Mouse (Mus musculus) liver, embryonic 14.5 days (tissue): Measurements from ENCODE around the gene Nav2. TPM values are rescaled to one million over a fixed set of nuclear protein-coding genes. Genes with fewer than 3 reads are reported as not detected.

Experiments
- ATAC-seq: fragments of 200-750 bp; cut with Nextera tagmentation; 2 replicates; pipeline ENCODE4 v1.8.0; 2017; ENCODE audit warnings: moderate number of reproducible peaks, mild to moderate bottlenecking, moderate library complexity; ENCODE audit not compliant: insufficient read depth
- DNase-seq, 3 experiments: peaks; one replicate each; pipeline ENCODE4 v3.0.0-alpha.2; 2012 to 2013; ENCODE audit warnings: low read depth in 3 of 3, low spot score in 3 of 3
- H3K27ac ChIP-seq: fragments of 300-500 bp; sonication (generic); 2 replicates; pipeline ENCODE4 v1.5.1; 2014; ENCODE audit warnings: moderate library complexity, mild to moderate bottlenecking, control low read depth, inconsistent platforms
- H3K27me3 ChIP-seq: fragments of 300-500 bp; sonication (generic); 2 replicates; pipeline ENCODE4 v1.6.1; 2014; ENCODE audit warnings: mild to moderate bottlenecking, low read length, moderate library complexity; ENCODE audit not compliant: control insufficient read depth, insufficient read depth
- H3K36me3 ChIP-seq: fragments of 300-500 bp; sonication (generic); replicated peaks from 2 replicates; pipeline ENCODE4 v1.6.1; 2014; ENCODE audit warnings: low read depth; ENCODE audit not compliant: control insufficient read depth, insufficient read depth
- H3K4me1 ChIP-seq, 2 experiments: fragments of 200-500 bp in 1 of 2; fragments of 300-500 bp in 1 of 2; sonication (generic) in 1 of 2; replicated peaks; 2 replicates each; pipeline ENCODE4 v1.6.1; 2012 to 2014; ENCODE audit warnings: antibody characterized with exemption in 1 of 2, inconsistent platforms in 1 of 2, low read length in 1 of 2; ENCODE audit not compliant: control insufficient read depth in 2 of 2, insufficient read depth in 2 of 2
- H3K4me2 ChIP-seq: fragments of 300-500 bp; sonication (generic); 2 replicates; pipeline ENCODE4 v1.6.1; 2014; ENCODE audit warnings: low read depth, mild to moderate bottlenecking, control low read depth, moderate library complexity
- H3K4me3 ChIP-seq, 2 experiments: fragments of 200-500 bp in 1 of 2; fragments of 300-500 bp in 1 of 2; sonication (generic) in 1 of 2; 2 replicates each; pipeline ENCODE4 v1.5.1; 2012 to 2014; ENCODE audit warnings: low read depth in 2 of 2, low read length in 2 of 2, mild to moderate bottlenecking in 2 of 2, control low read depth in 1 of 2, inconsistent platforms in 1 of 2, moderate library complexity in 1 of 2; ENCODE audit not compliant: insufficient read depth in 1 of 2
- H3K9ac ChIP-seq: fragments of 300-500 bp; sonication (generic); replicated peaks from 2 replicates; pipeline ENCODE4 v1.6.1; 2014; ENCODE audit warnings: mild to moderate bottlenecking, control low read depth, moderate library complexity
- H3K9me3 ChIP-seq: fragments of 300-500 bp; sonication (generic); 2 replicates; pipeline ENCODE4 v1.6.1; 2016; ENCODE audit warnings: low read length, mixed read lengths; ENCODE audit not compliant: control insufficient read depth
- CTCF ChIP-seq: IDR thresholded peaks from 2 replicates; pipeline ENCODE4 v1.5.1; 2016; ENCODE audit warnings: antibody characterized with exemption, low read depth, control low read depth
- EP300 ChIP-seq: IDR thresholded peaks from 2 replicates; pipeline ENCODE4 v1.6.1; 2016; ENCODE audit warnings: antibody characterized with exemption, low read depth
- WGBS: fragments of 180-500 bp; shearing (Covaris S2); extraction: QIAGEN DNeasy Blood & Tissue Kit; methylation state at CpG from one replicate; pipeline ENCODE4 v1.1.7; 2014; ENCODE audit not compliant: insufficient replicate concordance; 5-methylcytosine and 5-hydroxymethylcytosine counted together
- polyA plus RNA-seq, 2 experiments: library from polyadenylated mRNA; depleted of rRNA in 1 of 2; stranded (reverse) in 1 of 2; unstranded in 1 of 2; fragments of >200 nt; fragmentation: Nextera tagmentation in 1 of 2; extraction: Ambion mirVana in 1 of 2; gene quantifications; 2 replicates each; pipeline versions ENCODE4 v1.2.1 to v1.2.3; 2012 to 2014

Gene Nav2
- polyA plus RNA-seq, 2 experiments: 1.5 to 1.6 TPM

DNA sequence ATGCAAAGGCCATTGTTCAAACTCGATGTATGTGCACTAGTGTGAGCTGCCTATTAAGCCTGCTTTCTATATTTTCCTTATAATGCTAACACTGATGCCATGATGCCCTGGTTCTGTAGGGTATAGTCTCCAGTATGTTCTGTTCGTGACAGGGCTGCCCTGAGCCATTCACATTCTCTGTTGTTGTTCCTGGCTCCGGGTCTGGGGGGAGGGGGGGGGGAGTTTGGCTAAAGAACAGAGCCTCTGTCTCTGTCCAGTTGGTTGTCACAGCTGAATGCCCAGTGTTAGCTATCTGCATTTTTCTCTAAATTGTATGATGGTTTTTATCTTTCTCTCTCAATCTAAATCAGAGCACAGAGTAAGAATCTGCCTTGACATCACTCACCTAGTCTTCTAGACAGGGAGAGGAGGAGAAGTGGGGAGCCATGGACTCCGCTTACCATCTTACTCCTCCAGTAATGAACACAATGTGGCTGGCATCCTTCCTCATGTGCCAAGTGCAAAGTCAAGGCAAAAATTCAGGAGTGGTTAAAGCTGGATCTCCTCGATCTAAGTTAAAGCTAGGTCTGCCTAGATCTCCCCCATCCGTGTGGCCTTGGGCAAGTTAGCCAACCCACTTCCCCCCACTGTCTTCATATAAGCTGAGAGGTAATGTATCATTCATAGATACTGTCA, 605.4 kb downstream of the Nav2 start:
- H3K4me2 ChIP-seq: no peak overlapping the region
- H3K4me3 ChIP-seq: no peak overlapping the region
- no peak overlapping the region for H3K27ac ChIP-seq
- peaks cover 0 to 8% of the 10 kb centered on the region in 2 experiments; a peak in 2 of 4 replicates for H3K4me1 ChIP-seq
- no peaks in the 10 kb centered on the region for H3K36me3 ChIP-seq
- no peaks in the 10 kb centered on the region for H3K9me3 ChIP-seq
- no peak overlapping the region for H3K9ac ChIP-seq
- TF ChIP-seq EP300: no peak
- no peak for TF ChIP-seq CTCF
- H3K27me3 ChIP-seq: no peaks in the 10 kb centered on the region
- DNase-seq (no peak), ATAC-seq (no peak)
- WGBS: 45% methylated on average over 6 of the region's 6 CpGs

DNA sequence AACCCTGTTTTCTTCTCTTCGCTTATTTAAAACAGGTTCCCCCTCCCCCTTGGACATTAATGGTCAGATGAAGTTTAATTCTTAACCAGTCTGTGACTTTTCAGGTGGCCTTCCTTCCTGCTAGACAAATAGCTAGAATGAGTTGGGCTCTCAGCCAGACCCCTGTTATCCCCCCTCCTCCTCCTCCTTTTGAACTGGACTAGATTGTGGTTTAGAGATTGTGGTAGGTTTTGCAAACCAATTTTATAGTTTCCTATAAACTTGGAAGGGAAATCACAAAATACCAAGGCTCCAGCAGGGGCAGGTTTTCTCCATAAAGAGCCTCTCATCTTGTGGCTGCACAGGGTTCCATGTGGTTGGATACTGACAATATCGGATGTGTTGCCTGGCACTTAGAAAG, 606.5 kb downstream of the Nav2 start:
- H3K36me3 ChIP-seq: no peaks in the 10 kb centered on the region
- 60% methylated on average over 2 of the region's 2 CpGs for WGBS
- H3K27ac ChIP-seq: no peak overlapping the region
- no peak for ATAC-seq
- no peak for DNase-seq
- H3K27me3 ChIP-seq: no peaks in the 10 kb centered on the region
- no peak overlapping the region for H3K9ac ChIP-seq
- no peak overlapping the region for H3K4me2 ChIP-seq
- H3K4me3 ChIP-seq: no peak overlapping the region
- TF ChIP-seq EP300 (no peak), CTCF (no peak)
- peaks cover 0 to 6% of the 10 kb centered on the region in 2 experiments; a peak in 2 of 4 replicates for H3K4me1 ChIP-seq
- H3K9me3 ChIP-seq: no peaks in the 10 kb centered on the region

DNA sequence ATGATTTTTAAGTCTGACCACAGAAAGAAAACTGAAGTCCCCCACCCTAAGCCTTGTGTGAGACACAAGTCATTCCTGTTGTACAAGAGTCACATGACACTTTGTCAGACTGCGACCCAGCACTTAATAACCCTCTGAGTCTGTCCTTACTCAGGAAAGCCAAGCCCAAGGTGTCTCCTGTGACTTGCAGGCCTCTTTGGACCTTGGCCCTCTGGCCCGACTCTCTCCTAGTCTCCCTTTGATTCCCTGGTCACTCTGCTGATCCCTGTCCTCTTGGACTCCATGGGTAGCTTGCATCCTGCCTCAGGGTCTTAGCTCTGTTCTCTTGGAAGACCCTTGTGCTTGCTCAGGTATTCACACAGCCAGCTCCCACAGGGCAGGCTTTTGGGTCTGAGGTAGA, 612.0 kb downstream of the Nav2 start:
- TF ChIP-seq CTCF: no peak
- TF ChIP-seq EP300: no peak
- peaks cover 3% of the 10 kb centered on the region; the same call in 1 of the 2 replicates for H3K27me3 ChIP-seq
- H3K4me3 ChIP-seq: no peak overlapping the region
- DNase-seq: no peak
- H3K4me1 ChIP-seq: peaks cover 0 to 11% of the 10 kb centered on the region in 2 experiments; a peak in 2 of 4 replicates
- H3K9ac ChIP-seq: no peak overlapping the region
- no peaks in the 10 kb centered on the region for H3K36me3 ChIP-seq
- H3K9me3 ChIP-seq: no peaks in the 10 kb centered on the region
- no peak for ATAC-seq
- WGBS: 64% methylated on average over 2 of the region's 2 CpGs
- no peak overlapping the region for H3K27ac ChIP-seq
- H3K4me2 ChIP-seq: no peak overlapping the region

DNA sequence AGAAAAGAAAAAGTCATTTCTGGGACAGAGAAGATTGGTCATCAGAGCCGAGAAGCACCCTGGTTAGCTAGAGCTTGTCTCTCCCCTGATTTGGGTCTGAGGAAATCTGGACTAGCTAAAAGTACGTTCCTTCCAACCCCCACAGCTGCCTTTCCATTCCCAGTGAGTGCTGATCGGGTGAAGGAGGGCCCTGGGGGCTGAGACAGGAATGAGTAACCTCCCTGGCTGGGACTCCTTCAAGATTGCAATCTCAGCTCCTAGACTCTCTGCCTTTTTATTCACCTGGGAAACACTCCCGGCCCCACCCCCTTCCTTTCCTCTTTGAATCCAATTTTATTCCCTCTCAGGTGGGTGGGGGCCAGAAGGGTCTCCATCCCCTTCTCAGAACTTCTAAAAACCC, 612.8 kb downstream of the Nav2 start:
- Histone ChIP-seq H3K4me2 (no peak overlapping the region), H3K36me3 (no peaks in the 10 kb centered on the region), H3K9ac (no peak overlapping the region), H3K27me3 (peaks cover 3% of the 10 kb centered on the region; the same call in 1 of the 2 replicates), H3K27ac (no peak overlapping the region), H3K9me3 (no peaks in the 10 kb centered on the region), H3K4me1 (peaks cover 0 to 10% of the 10 kb centered on the region in 2 experiments; a peak in 2 of 4 replicates), H3K4me3 (no peak overlapping the region)
- ATAC-seq: no peak
- 33% methylated on average over 4 of the region's 4 CpGs for WGBS
- no peak for TF ChIP-seq CTCF
- no peak for TF ChIP-seq EP300
- no peak for DNase-seq

DNA sequence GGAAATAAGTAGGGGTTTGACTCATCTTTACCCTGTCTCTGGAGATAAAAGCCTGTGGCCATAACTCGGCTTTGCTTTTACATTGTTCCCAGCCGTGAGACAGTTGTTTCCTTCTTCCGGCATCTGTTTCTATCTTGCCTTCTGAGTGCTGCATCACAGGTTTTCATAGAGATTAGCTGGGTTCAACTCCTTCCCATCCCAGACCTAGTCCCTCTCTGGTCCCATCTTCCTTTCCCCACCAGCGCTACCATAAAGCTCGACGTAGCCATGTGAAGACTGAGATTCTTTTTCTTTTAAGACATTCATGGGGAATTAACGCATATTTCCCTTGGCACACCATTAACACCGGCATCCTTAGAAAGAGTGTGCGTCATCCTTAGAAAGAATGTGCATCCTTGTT, 613.5 kb downstream of the Nav2 start:
- Histone ChIP-seq H3K4me3 (no peak overlapping the region), H3K9ac (no peak overlapping the region), H3K27ac (no peak overlapping the region), H3K4me1 (peaks cover 0 to 10% of the 10 kb centered on the region in 2 experiments; a peak in 2 of 4 replicates), H3K36me3 (no peaks in the 10 kb centered on the region), H3K4me2 (peak overlapping the region; percentile 6), H3K27me3 (peaks cover 3% of the 10 kb centered on the region; the same call in 1 of the 2 replicates), H3K9me3 (no peaks in the 10 kb centered on the region)
- WGBS: 3% methylated on average over 9 of the region's 9 CpGs
- DNase-seq (no peak), ATAC-seq (no peak)
- TF ChIP-seq EP300 (no peak), CTCF (no peak)
